Mouse (Mus musculus) thymus, postnatal 25 days (tissue): ENCODE measurements around the gene Sav1.

Experiments used
- DNase-seq: peaks from one replicate; pipeline ENCODE4 v3.0.0; 2022

The Sav1 gene

GRCm38 (mm10) chr12:69986786-69987497 is at the start of gene Sav1:
Gene Sav1 (minus strand): TSS chr12:69987002.
- peak; percentile 74 for DNase-seq

- no peak for DNase-seq
Measured at GRCm38 (mm10) chr12:70026233-70026632, 39.4 kb upstream of the Sav1 start.

- no peak for DNase-seq
Measured at GRCm38 (mm10) chr12:70025431-70025830, 38.6 kb upstream of the Sav1 start.

GRCm38 (mm10) chr12:70023580-70023979 is 36.8 kb upstream of the Sav1 start:
- no peak for DNase-seq

GRCm38 (mm10) chr12:70018153-70018552 is 31.4 kb upstream of the Sav1 start:
- peak; percentile 47 for DNase-seq

GRCm38 (mm10) chr12:70015936-70016335 is 29.1 kb upstream of the Sav1 start:
- no peak for DNase-seq

GRCm38 (mm10) chr12:70011681-70012080 is 24.9 kb upstream of the Sav1 start:
- DNase-seq: no peak

GRCm38 (mm10) chr12:70010356-70010755 is 23.6 kb upstream of the Sav1 start:
- no peak for DNase-seq

- DNase-seq: no peak
Measured at GRCm38 (mm10) chr12:70005103-70005502, 18.3 kb upstream of the Sav1 start.

- no peak for DNase-seq
Measured at GRCm38 (mm10) chr12:69998186-69998983, 11.6 kb upstream of the Sav1 start.

GRCm38 (mm10) chr12:69995382-69995781 is 8.6 kb upstream of the Sav1 start:
- no peak for DNase-seq

- no peak for DNase-seq
Measured at GRCm38 (mm10) chr12:69986241-69986762, 500 bp downstream of the Sav1 start.

GRCm38 (mm10) chr12:69985546-69985945 is 1.3 kb downstream of the Sav1 start:
- DNase-seq: no peak

- peak; percentile 47 for DNase-seq
Measured at GRCm38 (mm10) chr12:69982874-69983273, 3.9 kb downstream of the Sav1 start.

- no peak for DNase-seq
Measured at GRCm38 (mm10) chr12:69977376-69977998, 9.3 kb downstream of the Sav1 start.

GRCm38 (mm10) chr12:69976688-69977087 is 10.1 kb downstream of the Sav1 start:
- no peak for DNase-seq

- no peak for DNase-seq
Measured at GRCm38 (mm10) chr12:69973666-69974065, 13.1 kb downstream of the Sav1 start.

GRCm38 (mm10) chr12:69968154-69968553 is 18.6 kb downstream of the Sav1 start:
- no peak for DNase-seq

- no peak for DNase-seq
Measured at GRCm38 (mm10) chr12:69967112-69967511, 19.7 kb downstream of the Sav1 start.

GRCm38 (mm10) chr12:69966071-69966470 is 20.7 kb downstream of the Sav1 start:
- DNase-seq: no peak

- no peak for DNase-seq
Measured at GRCm38 (mm10) chr12:69965644-69966043, 21.2 kb downstream of the Sav1 start.

- DNase-seq: peak; percentile 20
Measured at GRCm38 (mm10) chr12:69963141-69963540, 23.7 kb downstream of the Sav1 start.

GRCm38 (mm10) chr12:69962468-69962867 is 24.3 kb downstream of the Sav1 start:
- peak; percentile 76 for DNase-seq

GRCm38 (mm10) chr12:69957378-69957777 is 29.4 kb downstream of the Sav1 start:
- no peak for DNase-seq
